Mouse (Mus musculus): ENCODE results near the gene Zfp354c.

The Zfp354c gene

GRCm38 (mm10) chr11:50827010-50827953 lies at the start of gene Zfp354c:
Gene Zfp354c, minus strand, starts transcription at chr11:50827724.
- peak; percentile 95 for DNase-seq (ENCODE audit: low read depth, low spot score)

- DNase-seq (ENCODE audit: low read depth, low spot score) = peak; percentile 27
Measured at GRCm38 (mm10) chr11:50850989-50851601, 23.6 kb upstream of the Zfp354c start.

GRCm38 (mm10) chr11:50850177-50850735 lies 22.7 kb upstream of the Zfp354c start, which contains the start of gene Grm6:
Gene Grm6, plus strand, starts transcription at chr11:50850685.
- DNase-seq (ENCODE audit: low read depth, low spot score) = no peak

GRCm38 (mm10) chr11:50849310-50849709 lies 21.8 kb upstream of the Zfp354c start:
- DNase-seq (ENCODE audit: low read depth, low spot score) = no peak

DNA sequence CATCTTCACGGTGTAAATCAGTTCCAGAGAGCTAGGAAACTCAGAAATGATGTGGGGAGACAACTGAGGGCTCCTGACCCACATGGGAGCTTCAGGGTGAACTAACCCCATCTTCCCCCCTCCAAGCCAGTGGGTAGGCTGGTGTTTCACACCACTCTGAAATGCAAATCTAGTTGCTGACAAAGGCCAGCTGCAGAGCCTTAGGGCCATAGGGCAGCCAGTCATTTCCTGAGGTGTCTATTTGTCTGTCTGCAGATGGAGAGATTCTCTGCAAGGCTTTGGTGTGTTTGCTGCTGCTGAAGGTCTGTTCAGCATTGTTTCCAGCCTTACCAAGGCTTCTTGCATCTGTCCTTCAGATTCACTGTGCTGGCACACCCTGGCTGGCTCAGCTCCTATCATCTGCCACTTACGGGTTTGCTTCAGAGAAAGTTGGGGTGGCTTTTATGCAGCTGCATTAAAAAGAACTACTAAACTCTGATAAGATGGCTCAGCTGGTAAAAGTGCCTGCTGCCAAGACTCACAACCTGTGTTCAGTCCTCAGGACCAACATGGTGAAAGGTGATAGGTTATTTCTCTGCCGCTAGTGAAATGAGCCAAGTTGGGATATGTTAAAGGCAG lies 21.1 kb upstream of the Zfp354c start:
- DNase-seq (ENCODE audit: low read depth, low spot score) = no peak

GRCm38 (mm10) chr11:50847047-50847446 lies 19.5 kb upstream of the Zfp354c start:
- no peak for DNase-seq (ENCODE audit: low read depth, low spot score)

GRCm38 (mm10) chr11:50845951-50846350 lies 18.4 kb upstream of the Zfp354c start:
- no peak for DNase-seq (ENCODE audit: low read depth, low spot score)

DNA sequence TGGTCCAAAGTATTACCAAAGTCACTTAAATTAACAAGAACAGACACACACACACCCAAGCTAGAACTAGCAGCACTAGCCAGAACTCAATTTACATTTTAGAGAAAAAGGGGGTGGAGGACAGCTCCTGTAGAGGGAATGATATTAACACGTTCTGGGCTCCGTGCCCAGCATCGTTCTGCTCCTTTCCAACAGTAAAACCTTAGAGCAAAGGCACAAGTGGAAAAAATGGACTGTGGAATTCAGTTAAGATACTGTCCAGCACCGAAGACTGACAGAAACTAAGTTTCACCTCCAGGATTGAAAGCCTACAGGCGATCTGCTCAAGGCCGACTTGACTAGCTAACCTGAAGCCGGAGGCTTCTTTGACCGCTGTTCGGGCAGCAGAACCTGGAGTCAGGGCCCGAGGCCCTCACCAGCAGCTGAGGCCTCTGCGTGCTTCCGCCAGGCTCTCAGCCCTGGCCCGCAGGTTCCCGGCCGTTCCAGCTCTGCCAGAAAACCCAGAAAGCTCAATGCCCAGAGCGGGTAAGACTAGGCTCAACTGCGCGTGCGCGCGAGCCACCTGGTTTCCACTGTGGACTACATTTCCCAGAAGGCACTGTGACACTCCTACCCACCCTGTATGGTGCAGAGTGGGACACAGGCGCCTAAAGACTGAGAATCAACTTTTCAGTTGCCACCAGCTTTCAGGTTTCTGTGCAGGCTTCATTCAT lies 13.7 kb upstream of the Zfp354c start, which contains the start of gene Zfp879:
Zfp879 (minus strand) TSS at position 530 of the 713 bp plus-strand sequence.
- peak; percentile 98 for DNase-seq (ENCODE audit: low read depth, low spot score)

- no peak for DNase-seq (ENCODE audit: low read depth, low spot score)
Measured at GRCm38 (mm10) chr11:50835727-50836126, 8.2 kb upstream of the Zfp354c start.

GRCm38 (mm10) chr11:50826214-50826613 lies 1.3 kb downstream of the Zfp354c start:
- no peak for DNase-seq (ENCODE audit: low read depth, low spot score)

DNA sequence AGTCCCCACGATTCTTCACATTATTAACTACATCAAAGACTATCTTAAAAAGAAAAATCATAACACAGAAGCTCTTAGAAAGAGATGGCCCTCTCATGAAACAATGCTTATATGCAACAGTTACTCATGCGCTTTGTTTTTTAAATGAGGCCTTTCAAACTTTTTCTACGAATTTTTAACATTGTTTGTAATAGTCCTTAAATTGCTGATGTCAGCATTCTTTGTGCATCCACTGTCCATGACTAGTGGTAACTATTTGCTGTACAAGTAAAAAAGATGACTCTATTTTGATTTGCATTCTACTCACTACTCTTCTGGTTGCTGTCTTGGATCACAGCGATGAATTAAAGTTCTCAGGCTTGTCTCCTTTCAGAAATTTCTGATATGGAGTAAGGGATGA lies 13.3 kb downstream of the Zfp354c start:
- no peak for DNase-seq (ENCODE audit: low read depth, low spot score)

- no peak for DNase-seq (ENCODE audit: low read depth, low spot score)
Measured at GRCm38 (mm10) chr11:50798836-50799235, 28.7 kb downstream of the Zfp354c start.

DNA sequence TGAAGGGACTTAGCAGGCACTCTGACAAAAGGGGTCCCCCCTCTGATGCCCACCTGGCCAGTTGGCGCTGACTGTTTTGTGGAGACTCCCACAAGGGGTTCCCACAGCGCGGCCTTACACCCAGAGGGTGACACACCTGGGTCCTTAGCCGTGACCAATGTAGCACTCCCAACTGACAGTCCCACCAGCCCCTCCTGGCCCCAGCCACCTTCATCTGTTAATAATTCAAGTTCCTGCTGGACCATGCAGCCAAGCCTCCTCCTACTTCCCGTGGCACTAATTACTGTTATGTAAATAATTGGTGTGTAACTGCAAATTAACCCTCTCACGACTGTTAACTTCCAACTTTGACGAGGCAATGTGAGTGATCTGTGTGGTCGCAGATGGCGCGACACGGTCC lies 29.9 kb downstream of the Zfp354c start:
- no peak for DNase-seq (ENCODE audit: low read depth, low spot score)

DNA sequence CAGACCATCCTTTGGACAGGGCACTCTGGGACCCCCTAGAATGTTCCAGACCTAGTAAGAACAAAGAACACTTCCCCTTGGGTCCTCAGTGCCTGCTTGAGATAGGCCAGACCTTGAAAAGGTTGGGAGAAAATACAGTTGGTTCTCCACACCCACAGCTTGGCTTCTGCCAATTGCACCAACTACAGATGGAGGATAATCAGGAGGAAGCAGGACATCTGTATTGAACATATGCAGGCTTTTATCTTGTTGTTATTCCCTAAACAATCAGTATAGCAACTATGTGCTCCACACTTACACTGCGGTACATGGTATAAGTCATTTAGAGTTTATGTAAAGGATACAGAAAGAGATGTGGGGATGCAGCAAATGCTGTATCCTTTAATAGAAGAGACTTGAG lies 56.5 kb downstream of the Zfp354c start:
- DNase-seq (ENCODE audit: low read depth, low spot score) = peak; percentile 33

DNA sequence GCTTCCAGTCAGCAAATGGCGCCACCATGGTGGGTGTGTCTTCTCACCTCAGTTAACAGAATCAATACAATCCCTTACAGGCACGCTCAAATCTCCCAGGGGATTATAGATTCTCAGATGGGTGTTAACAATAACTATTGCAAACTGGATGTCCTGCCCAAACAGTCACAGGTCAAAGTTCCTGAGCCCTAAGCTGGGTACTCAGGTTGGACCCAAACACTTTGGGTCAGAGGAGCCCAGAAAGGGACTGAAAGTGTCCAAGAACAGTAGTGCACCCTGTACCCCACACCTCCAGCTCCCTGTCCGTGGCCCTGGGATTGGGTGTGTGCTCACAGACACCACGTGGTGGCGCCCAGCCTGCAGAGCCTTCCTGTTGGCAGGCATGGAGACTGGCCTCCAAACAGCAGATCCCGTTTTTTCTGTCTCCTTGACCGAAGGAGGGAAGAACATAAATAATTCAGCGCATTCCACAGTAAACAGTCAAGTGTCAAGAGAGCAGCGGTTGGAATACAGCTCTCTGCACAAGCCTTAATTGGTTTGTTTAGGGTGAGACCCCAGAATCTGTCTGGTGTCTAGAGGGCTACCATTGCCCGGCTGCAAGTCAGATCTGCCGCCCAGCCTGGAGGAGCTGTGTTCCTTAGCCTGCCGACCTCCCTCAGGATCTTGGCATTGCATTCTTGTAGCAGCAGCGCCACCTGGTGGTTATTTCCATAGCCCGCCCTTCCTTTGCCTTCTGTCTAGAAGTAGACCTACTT lies 58.4 kb downstream of the Zfp354c start:
- peak; percentile 96 for DNase-seq (ENCODE audit: low read depth, low spot score)

DNA sequence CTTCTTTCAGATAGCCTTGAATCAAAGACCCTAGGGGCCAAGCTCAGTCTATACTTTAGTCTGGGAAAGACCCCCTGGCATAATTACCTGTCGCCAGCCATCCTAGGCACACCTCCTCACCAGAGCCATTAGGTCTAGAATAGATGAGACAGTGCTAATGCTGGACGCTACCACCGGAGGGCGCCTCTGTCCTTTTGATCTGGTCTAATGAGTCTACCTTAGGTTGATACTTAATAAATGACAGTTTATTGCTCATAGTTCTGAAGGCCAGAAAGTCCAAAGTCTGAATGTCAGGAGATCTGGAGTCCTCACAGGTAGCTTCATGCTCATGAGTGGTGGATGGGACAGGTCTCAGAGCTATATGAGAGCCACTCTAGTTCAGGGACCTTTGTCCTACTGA lies 60.5 kb downstream of the Zfp354c start:
- peak; percentile 59 for DNase-seq (ENCODE audit: low read depth, low spot score)

DNA sequence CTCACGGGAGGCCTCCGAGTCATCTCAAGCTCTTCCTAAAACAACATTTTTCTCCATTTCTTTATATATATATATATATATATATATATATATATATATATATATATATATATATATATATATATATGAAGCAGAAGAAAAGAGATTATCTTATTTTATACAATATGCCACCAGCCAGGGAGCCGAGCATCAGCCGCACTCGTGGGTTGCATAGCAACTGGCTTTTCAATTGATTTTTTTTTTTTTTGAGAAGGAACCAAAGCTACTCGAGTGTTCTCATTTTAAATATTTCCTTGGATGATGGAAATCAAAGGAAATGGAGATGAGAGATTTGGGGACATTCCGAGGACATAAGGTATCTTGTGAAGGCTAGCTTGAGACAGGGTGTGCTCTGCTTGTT lies 61.1 kb downstream of the Zfp354c start:
- peak; percentile 40 for DNase-seq (ENCODE audit: low read depth, low spot score)
